Mouse (Mus musculus) adrenal gland, postnatal 36 days (tissue): Measurements from ENCODE around the gene Oprd1. TPM values are rescaled to one million over a fixed set of nuclear protein-coding genes. Genes with fewer than 3 reads are reported as not detected.

Experiments used
- DNase-seq, 2 experiments: peaks; one replicate each; pipeline ENCODE4 v3.0.0; 2021; ENCODE audit warnings: mixed read lengths in 1 of 2
- long read RNA-seq, 2 experiments: library from polyadenylated mRNA; stranded (forward); transcript quantifications; one replicate each; pipeline ENCODE4 v2.0.0; 2021; ENCODE audit warnings: borderline sequencing depth in 2 of 2
- total RNA-seq, 2 experiments: library from RNA; stranded (reverse); gene quantifications; 2 replicates each; pipeline ENCODE4 v1.2.3; 2021

The Oprd1 gene
- total RNA-seq: under 1 TPM; 0.79 to 0.82 TPM
- long read RNA-seq, experiment 1: 0 reads
- long read RNA-seq, experiment 2: 0 reads

GRCm38 (mm10) chr4:132144080-132144841 lies at the start of gene Oprd1:
TSS of gene Oprd1 (minus strand) at chr4:132144486.
- peak; percentile 7 to 10 for DNase-seq

- no peak for DNase-seq
Observed at GRCm38 (mm10) chr4:132187826-132188401, 43.6 kb upstream of the Oprd1 start.

GRCm38 (mm10) chr4:132183162-132183561 lies 38.9 kb upstream of the Oprd1 start:
- DNase-seq: no peak

GRCm38 (mm10) chr4:132181721-132182658 lies 37.7 kb upstream of the Oprd1 start:
- DNase-seq: peak in 1 of 2 experiments; percentile 17

- DNase-seq: peak; percentile 15 to 52
Observed at GRCm38 (mm10) chr4:132180710-132181109, 36.4 kb upstream of the Oprd1 start.

GRCm38 (mm10) chr4:132178630-132179059 lies 34.4 kb upstream of the Oprd1 start:
- DNase-seq: peak; percentile 17 to 53

- no peak for DNase-seq
Observed at GRCm38 (mm10) chr4:132176474-132176873, 32.2 kb upstream of the Oprd1 start.

GRCm38 (mm10) chr4:132170891-132171290 lies 26.6 kb upstream of the Oprd1 start:
- DNase-seq: no peak

- DNase-seq: no peak
Observed at GRCm38 (mm10) chr4:132169761-132170160, 25.5 kb upstream of the Oprd1 start.

GRCm38 (mm10) chr4:132169271-132169670 lies 25.0 kb upstream of the Oprd1 start:
- no peak for DNase-seq

- no peak for DNase-seq
Observed at GRCm38 (mm10) chr4:132167436-132167835, 23.1 kb upstream of the Oprd1 start.

- DNase-seq: no peak
Observed at GRCm38 (mm10) chr4:132166350-132167290, 22.3 kb upstream of the Oprd1 start.

GRCm38 (mm10) chr4:132165691-132166090 lies 21.4 kb upstream of the Oprd1 start:
- DNase-seq: no peak

GRCm38 (mm10) chr4:132156941-132157622 lies 12.8 kb upstream of the Oprd1 start:
- no peak for DNase-seq

GRCm38 (mm10) chr4:132154877-132155670 lies 10.8 kb upstream of the Oprd1 start:
- DNase-seq: no peak

- DNase-seq: no peak
Observed at GRCm38 (mm10) chr4:132151673-132152072, 7.4 kb upstream of the Oprd1 start.

GRCm38 (mm10) chr4:132146201-132146600 lies 1.9 kb upstream of the Oprd1 start:
- no peak for DNase-seq

- DNase-seq: no peak
Observed at GRCm38 (mm10) chr4:132145092-132145491, 806 bp upstream of the Oprd1 start.

- DNase-seq: no peak
Observed at GRCm38 (mm10) chr4:132138640-132139039, 5.6 kb downstream of the Oprd1 start.

GRCm38 (mm10) chr4:132137013-132137412 lies 7.3 kb downstream of the Oprd1 start:
- DNase-seq: no peak
